Mouse (Mus musculus): ENCODE results near the gene Cep131.

GRCm38 (mm10) chr11:120041191-120042123 lies 45.2 kb downstream of the Cep131 start:
- TF ChIP-seq CTCF (IDR thresholded peaks at IDR 0.05): no peak
- TF ChIP-seq POLR2A (IDR thresholded peaks at IDR 0.05; ENCODE audit: insufficient read depth, low read depth, low read length): peak; percentile 61

Data from heart, adult 2 months (tissue).